Comparison of ENCODE assay signal across 1 mouse cellular context in genomic region chr14:20790996-20791395, GRCm38 (mm10).
TF ChIP-seq lines count a peak whose summit lies in the region.

No protein-coding gene starts in this region.

TF ChIP-seq in myocyte, 11 proteins besides CTCF, POLR2A, EP300 and RAD21:
- TF ChIP-seq CEBPB (IDR thresholded peaks at IDR 0.05; ENCODE audit: insufficient read depth, poor library complexity, severe bottlenecking) (no peak), MYOD1 (IDR thresholded peaks at IDR 0.05; ENCODE audit: control insufficient read depth in 1 of 3, insufficient read length in 2 of 3, low read depth in 2 of 3) (no peak), POLR2AphosphoS2 (IDR thresholded peaks at IDR 0.05; ENCODE audit: insufficient read length, low read depth) (no peak), MYOG (IDR thresholded peaks at IDR 0.05; ENCODE audit: control insufficient read depth in 1 of 3, insufficient read depth in 1 of 3, insufficient read length in 2 of 3, low read depth in 2 of 3) (no peak), REST (IDR thresholded peaks at IDR 0.05; ENCODE audit: insufficient read depth, insufficient read length) (no peak), E2F4 (IDR thresholded peaks at IDR 0.05; ENCODE audit: insufficient read depth) (no peak), TCF3 (IDR thresholded peaks at IDR 0.05; ENCODE audit: insufficient read length, low read depth) (no peak), USF1 (IDR thresholded peaks at IDR 0.05; ENCODE audit: low read depth) (no peak), SRF (IDR thresholded peaks at IDR 0.05; ENCODE audit: control insufficient read depth, insufficient read length, low read depth) (no peak), MAX (IDR thresholded peaks at IDR 0.05; ENCODE audit: low read depth) (no peak), TCF12 (IDR thresholded peaks at IDR 0.05; ENCODE audit: insufficient read depth, poor library complexity, severe bottlenecking) (no peak)
